Mouse (Mus musculus) midbrain, embryonic 10.5 days (tissue): ENCODE results near the gene Me3. TPM values are rescaled to one million over a fixed set of nuclear protein-coding genes. Genes with fewer than 3 reads are reported as not detected.

ENCODE experiments used
- DNase-seq: peaks from one replicate; pipeline ENCODE4 v3.0.0-alpha.2; 2017; ENCODE audit warnings: low spot score
- H3K27ac ChIP-seq: fragments of 300-500 bp; sonication (generic); replicated peaks from 2 replicates; pipeline ENCODE4 v1.5.1; 2016; ENCODE audit warnings: mild to moderate bottlenecking
- H3K27me3 ChIP-seq: fragments of 300-500 bp; sonication (generic); 2 replicates; pipeline ENCODE4 v1.6.1; 2016; ENCODE audit warnings: low read depth, mild to moderate bottlenecking; ENCODE audit not compliant: poor library complexity, severe bottlenecking
- H3K36me3 ChIP-seq: fragments of 300-500 bp; sonication (generic); 2 replicates; pipeline ENCODE4 v1.6.1; 2016; ENCODE audit warnings: mild to moderate bottlenecking, moderate library complexity
- H3K4me1 ChIP-seq: fragments of 300-500 bp; sonication (generic); 2 replicates; pipeline ENCODE4 v1.6.1; 2016
- H3K4me3 ChIP-seq: fragments of 300-500 bp; sonication (generic); 2 replicates; pipeline ENCODE4 v1.5.1; 2016; ENCODE audit warnings: mild to moderate bottlenecking, moderate library complexity
- H3K9me3 ChIP-seq: fragments of 300-500 bp; sonication (generic); replicated peaks from 2 replicates; pipeline ENCODE4 v1.6.1; 2016; ENCODE audit warnings: mild to moderate bottlenecking
- WGBS: fragments of 180-500 bp; shearing (Covaris S2); methylation state at CpG from one replicate; pipeline ENCODE4 v1.1.7; 2016; 5-methylcytosine and 5-hydroxymethylcytosine counted together
- polyA plus RNA-seq: library from polyadenylated mRNA; unstranded; fragments of >200 nt; fragmentation: Nextera tagmentation; extraction: Ambion mirVana; gene quantifications from 2 replicates; pipeline ENCODE4 v1.2.1, GENCODE M21; 2016

The Me3 gene
- polyA plus RNA-seq, 1 experiment from 2014 or later = 1.1 TPM

- WGBS = 83% methylated on average over 4 of the region's 4 CpGs
- no peak for DNase-seq
- no peaks in the 10 kb centered on the region for H3K9me3 ChIP-seq
- H3K27ac ChIP-seq = no peak overlapping the region
- no peaks in the 10 kb centered on the region for H3K4me1 ChIP-seq
- H3K27me3 ChIP-seq = no peaks in the 10 kb centered on the region
- no peak overlapping the region for H3K4me3 ChIP-seq
- H3K36me3 ChIP-seq = no peaks in the 10 kb centered on the region
Observed at GRCm38 (mm10) chr7:89828436-89829065, 196.4 kb downstream of the Me3 start.

GRCm38 (mm10) chr7:89829201-89829600, 197.0 kb downstream of the Me3 start:
- no peak overlapping the region for H3K4me3 ChIP-seq
- 58% methylated on average over 7 of the region's 7 CpGs for WGBS
- H3K27me3 ChIP-seq = no peaks in the 10 kb centered on the region
- H3K36me3 ChIP-seq = no peaks in the 10 kb centered on the region
- no peaks in the 10 kb centered on the region for H3K4me1 ChIP-seq
- H3K9me3 ChIP-seq = no peaks in the 10 kb centered on the region
- no peak for DNase-seq
- H3K27ac ChIP-seq = no peak overlapping the region

GRCm38 (mm10) chr7:89833521-89833920, 201.3 kb downstream of the Me3 start:
- no peak overlapping the region for H3K27ac ChIP-seq
- H3K4me3 ChIP-seq = no peak overlapping the region
- no peak for DNase-seq
- WGBS = 94% methylated on average over 8 of the region's 8 CpGs
- H3K9me3 ChIP-seq = no peaks in the 10 kb centered on the region
- no peaks in the 10 kb centered on the region for H3K36me3 ChIP-seq
- H3K4me1 ChIP-seq = 0 out of 2 replicates have a peak, but pooled peaks cover 2% of the 10 kb centered on the region
- no peaks in the 10 kb centered on the region for H3K27me3 ChIP-seq

- Histone ChIP-seq H3K27me3 (no peaks in the 10 kb centered on the region), H3K36me3 (no peaks in the 10 kb centered on the region), H3K4me1 (0 out of 2 replicates have a peak, but pooled peaks cover 2% of the 10 kb centered on the region), H3K9me3 (no peaks in the 10 kb centered on the region), H3K4me3 (no peak overlapping the region), H3K27ac (no peak overlapping the region)
- DNase-seq = no peak
- 85% methylated on average over 8 of the region's 8 CpGs for WGBS
Observed at GRCm38 (mm10) chr7:89835566-89835965, 203.4 kb downstream of the Me3 start.

- no peak for DNase-seq
- no peaks in the 10 kb centered on the region for H3K9me3 ChIP-seq
- H3K27ac ChIP-seq = no peak overlapping the region
- no peaks in the 10 kb centered on the region for H3K36me3 ChIP-seq
- H3K27me3 ChIP-seq = no peaks in the 10 kb centered on the region
- WGBS = 97% methylated on average over 7 of the region's 7 CpGs
- H3K4me3 ChIP-seq = no peak overlapping the region
- 0 out of 2 replicates have a peak, but pooled peaks cover 2% of the 10 kb centered on the region for H3K4me1 ChIP-seq
Observed at GRCm38 (mm10) chr7:89836676-89837075, 204.5 kb downstream of the Me3 start.

- no peak for DNase-seq
- no peak overlapping the region for H3K4me3 ChIP-seq
- 0 out of 2 replicates have a peak, but pooled peaks cover 2% of the 10 kb centered on the region for H3K4me1 ChIP-seq
- no peak overlapping the region for H3K27ac ChIP-seq
- WGBS = 68% methylated on average over 4 of the region's 4 CpGs
- H3K36me3 ChIP-seq = no peaks in the 10 kb centered on the region
- no peaks in the 10 kb centered on the region for H3K27me3 ChIP-seq
- no peaks in the 10 kb centered on the region for H3K9me3 ChIP-seq
Observed at GRCm38 (mm10) chr7:89837841-89838240, 205.6 kb downstream of the Me3 start.

- Histone ChIP-seq H3K9me3 (no peaks in the 10 kb centered on the region), H3K27ac (0 out of 2 replicates have a peak overlapping the region, but pooled peaks have one; percentile 38), H3K36me3 (no peaks in the 10 kb centered on the region), H3K4me3 (no peak overlapping the region), H3K4me1 (0 out of 2 replicates have a peak, but pooled peaks cover 2% of the 10 kb centered on the region), H3K27me3 (no peaks in the 10 kb centered on the region)
- 87% methylated on average over 8 of the region's 8 CpGs for WGBS
- no peak for DNase-seq
Observed at GRCm38 (mm10) chr7:89839721-89840120, 207.5 kb downstream of the Me3 start.

- H3K4me1 ChIP-seq = 0 out of 2 replicates have a peak, but pooled peaks cover 2% of the 10 kb centered on the region
- H3K27me3 ChIP-seq = no peaks in the 10 kb centered on the region
- 36% methylated on average over 15 of the region's 15 CpGs for WGBS
- H3K27ac ChIP-seq = no peak overlapping the region
- no peaks in the 10 kb centered on the region for H3K36me3 ChIP-seq
- H3K4me3 ChIP-seq = no peak overlapping the region
- DNase-seq = peak; percentile 79
- no peaks in the 10 kb centered on the region for H3K9me3 ChIP-seq
Observed at GRCm38 (mm10) chr7:89841670-89842403, 209.6 kb downstream of the Me3 start.

- Histone ChIP-seq H3K36me3 (no peaks in the 10 kb centered on the region), H3K4me1 (0 out of 2 replicates have a peak, but pooled peaks cover 2% of the 10 kb centered on the region), H3K9me3 (no peaks in the 10 kb centered on the region), H3K27me3 (no peaks in the 10 kb centered on the region), H3K4me3 (no peak overlapping the region), H3K27ac (no peak overlapping the region)
- 90% methylated on average over 5 of the region's 5 CpGs for WGBS
- DNase-seq = no peak
Observed at GRCm38 (mm10) chr7:89842404-89842715, 210.2 kb downstream of the Me3 start.

GRCm38 (mm10) chr7:89843121-89843520, 210.9 kb downstream of the Me3 start:
- H3K4me3 ChIP-seq = no peak overlapping the region
- H3K9me3 ChIP-seq = no peaks in the 10 kb centered on the region
- DNase-seq = no peak
- WGBS = 55% methylated on average over 6 of the region's 6 CpGs
- no peaks in the 10 kb centered on the region for H3K36me3 ChIP-seq
- H3K27me3 ChIP-seq = no peaks in the 10 kb centered on the region
- no peaks in the 10 kb centered on the region for H3K4me1 ChIP-seq
- no peak overlapping the region for H3K27ac ChIP-seq

GRCm38 (mm10) chr7:89843533-89843932, 211.3 kb downstream of the Me3 start:
- H3K4me1 ChIP-seq = no peaks in the 10 kb centered on the region
- no peak overlapping the region for H3K27ac ChIP-seq
- no peaks in the 10 kb centered on the region for H3K27me3 ChIP-seq
- no peak overlapping the region for H3K4me3 ChIP-seq
- no peak for DNase-seq
- H3K36me3 ChIP-seq = no peaks in the 10 kb centered on the region
- WGBS = 32% methylated on average over 6 of the region's 6 CpGs
- H3K9me3 ChIP-seq = no peaks in the 10 kb centered on the region

GRCm38 (mm10) chr7:89845669-89846068, 213.5 kb downstream of the Me3 start:
- no peak for DNase-seq
- Histone ChIP-seq H3K36me3 (no peaks in the 10 kb centered on the region), H3K9me3 (no peaks in the 10 kb centered on the region), H3K4me3 (no peak overlapping the region), H3K4me1 (no peaks in the 10 kb centered on the region), H3K27me3 (no peaks in the 10 kb centered on the region), H3K27ac (no peak overlapping the region)
- WGBS = 83% methylated on average over 4 of the region's 4 CpGs

GRCm38 (mm10) chr7:89850510-89850909, 218.3 kb downstream of the Me3 start:
- no peak for DNase-seq
- H3K27me3 ChIP-seq = no peaks in the 10 kb centered on the region
- no peak overlapping the region for H3K4me3 ChIP-seq
- no peaks in the 10 kb centered on the region for H3K36me3 ChIP-seq
- H3K9me3 ChIP-seq = no peaks in the 10 kb centered on the region
- no peak overlapping the region for H3K27ac ChIP-seq
- H3K4me1 ChIP-seq = no peaks in the 10 kb centered on the region
- WGBS = 87% methylated on average over 3 of the region's 3 CpGs
